Mouse (Mus musculus) small intestine, adult 2 months (tissue): ENCODE data around the gene Tm6sf1.

Experiments used
- CTCF ChIP-seq: fragments of 200-500 bp; IDR thresholded peaks from 2 replicates; pipeline ENCODE4 v1.5.1; 2012; ENCODE audit warnings: low read depth, mild to moderate bottlenecking, control low read depth, inconsistent platforms, low read length, moderate library complexity, mixed read lengths; ENCODE audit not compliant: insufficient replicate concordance, insufficient read length; ENCODE audit errors: extremely low read depth
- POLR2A ChIP-seq: fragments of 200-500 bp; IDR thresholded peaks from 2 replicates; pipeline ENCODE4 v1.6.1; 2012; ENCODE audit warnings: low read depth, mild to moderate bottlenecking, control low read depth, inconsistent platforms, low read length, moderate library complexity

- TF ChIP-seq CTCF, result no peak
- no peak for TF ChIP-seq POLR2A
These were observed 46.1 kb downstream of the Tm6sf1 start for GRCm38 (mm10) chr7:81904926-81905325.
